Mouse (Mus musculus) olfactory bulb, adult 2 months (tissue): ENCODE measurements around the gene Grik3.

Experiments
- CTCF ChIP-seq: fragments of 200-500 bp; IDR thresholded peaks from 2 replicates; pipeline ENCODE4 v1.5.1; 2012; ENCODE audit warnings: low read depth, mild to moderate bottlenecking, low read length, moderate library complexity; ENCODE audit not compliant: insufficient read depth
- POLR2A ChIP-seq: fragments of 200-500 bp; IDR thresholded peaks from 2 replicates; pipeline ENCODE4 v1.6.1; 2012; ENCODE audit warnings: mild to moderate bottlenecking, low read depth, low read length, moderate library complexity; ENCODE audit not compliant: insufficient read depth

DNA sequence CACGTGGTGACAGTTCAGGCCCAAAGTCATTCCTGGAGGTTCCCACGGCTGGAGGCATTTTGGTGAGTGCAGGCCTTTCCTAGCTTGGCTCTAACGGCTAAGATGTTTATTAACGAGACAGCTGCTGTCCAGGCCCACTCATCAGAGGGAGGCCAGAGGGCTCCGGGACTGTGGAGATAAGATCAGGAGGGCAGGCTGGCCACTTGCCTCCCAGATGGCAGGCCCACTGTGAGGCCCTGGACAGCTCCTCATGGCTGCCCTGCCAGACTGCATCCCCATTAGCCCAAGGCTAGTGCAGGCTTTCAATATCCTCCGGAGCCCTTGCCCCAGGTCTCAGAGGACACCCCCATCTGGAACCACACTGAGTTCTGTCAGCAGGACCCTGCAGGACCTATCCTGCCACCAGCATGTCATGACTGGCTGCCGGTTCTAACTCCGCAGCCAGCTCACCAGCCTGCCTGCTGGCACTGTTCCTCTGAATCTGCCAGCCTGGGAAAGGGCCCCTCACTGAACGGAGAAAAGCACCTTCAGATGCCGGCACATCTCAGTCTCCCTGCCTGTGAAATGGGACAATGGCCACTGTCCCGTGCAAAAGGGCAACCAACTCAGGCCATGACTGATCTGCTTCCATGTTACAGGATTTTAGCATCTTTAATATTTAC lies 20.7 kb upstream of the Grik3 start:
- TF ChIP-seq CTCF: no peak
- no peak for TF ChIP-seq POLR2A
